Mouse (Mus musculus): ENCODE data around the gene 2200002J24Rik. TPM values are rescaled to one million over a fixed set of nuclear protein-coding genes. Genes with fewer than 3 reads are reported as not detected.

Gene 2200002J24Rik
- not detected for total RNA-seq (2021)

DNA sequence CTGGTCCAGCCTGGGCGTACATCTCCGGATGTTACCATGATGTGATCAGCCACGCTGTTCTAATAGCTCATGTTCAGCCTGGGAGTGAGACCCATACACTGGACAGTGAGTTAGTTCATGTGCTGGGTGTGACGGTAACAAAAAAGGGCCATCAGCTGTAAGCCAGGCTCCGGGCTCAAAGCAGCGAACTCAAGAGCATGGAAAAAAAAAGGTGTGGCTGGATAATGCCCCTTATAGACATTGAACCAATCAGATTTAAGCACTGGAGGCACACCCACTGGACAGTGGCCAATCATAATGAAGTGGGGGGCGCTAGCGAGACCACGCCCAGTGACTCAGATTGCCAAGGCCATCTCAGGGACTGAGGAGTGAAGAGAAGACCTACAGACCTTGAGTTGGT, at the start of gene 2200002J24Rik:
Gene 2200002J24Rik (plus strand): TSS at position 338 of the 400 bp plus-strand sequence.
- no peak for DNase-seq (ENCODE audit: extremely low spot score in 1 of 2, low spot score in 2 of 2)
- intact Hi-C loops (cut with DNase I): no loop called here

DNA sequence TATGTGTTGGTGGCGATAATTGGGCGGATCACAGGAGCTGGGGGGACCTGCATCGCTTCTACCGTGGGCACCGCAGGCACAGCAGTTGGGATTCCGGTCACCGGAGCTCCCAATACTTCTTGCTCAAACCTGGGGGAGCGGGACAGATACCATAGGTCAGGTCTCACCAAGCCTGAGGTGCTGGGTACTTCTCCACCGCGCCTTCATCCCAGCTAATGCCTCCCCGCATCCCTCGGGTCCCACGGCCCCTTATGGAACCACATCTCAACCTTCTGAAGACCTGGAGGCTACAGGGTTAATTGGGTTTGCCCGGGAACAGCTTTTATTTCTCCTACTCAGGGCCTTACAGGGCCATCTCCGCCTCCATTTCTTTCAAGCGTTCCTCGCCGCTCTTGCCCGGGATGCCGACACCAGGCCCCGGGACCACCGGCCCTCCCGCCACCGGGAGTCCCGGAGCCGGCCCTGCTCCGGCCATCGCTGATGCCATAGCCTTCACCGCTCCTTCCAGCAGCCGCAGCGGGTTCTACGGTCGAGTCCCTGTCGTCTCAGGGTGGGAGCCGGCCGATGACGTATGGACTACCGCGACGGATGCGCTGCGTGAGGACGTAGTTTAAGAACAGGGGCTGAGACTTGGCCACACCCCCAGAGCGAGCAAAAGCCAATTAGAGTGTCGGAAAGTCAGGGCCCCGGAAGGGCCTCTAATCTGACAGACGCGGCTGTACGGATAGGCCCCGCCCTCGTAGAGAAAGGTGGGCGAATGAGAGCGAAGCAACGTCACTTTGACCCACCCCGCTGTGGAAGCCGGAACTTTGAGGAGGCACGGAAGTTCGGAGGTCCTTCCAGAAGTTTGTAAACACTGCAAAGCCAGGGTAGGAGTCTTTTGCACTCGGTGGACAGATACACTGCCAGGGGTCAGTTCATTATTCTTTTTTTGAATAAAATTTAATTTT, 48.9 kb upstream of the 2200002J24Rik start, which contains the start of gene Rbm42:
Gene Rbm42 (minus strand): TSS at position 727 of the 950 bp plus-strand sequence.
- intact Hi-C loops (cut with DNase I): no loop called here
- peak; percentile 99 for DNase-seq (ENCODE audit: extremely low spot score in 1 of 2, low spot score in 2 of 2)

DNA sequence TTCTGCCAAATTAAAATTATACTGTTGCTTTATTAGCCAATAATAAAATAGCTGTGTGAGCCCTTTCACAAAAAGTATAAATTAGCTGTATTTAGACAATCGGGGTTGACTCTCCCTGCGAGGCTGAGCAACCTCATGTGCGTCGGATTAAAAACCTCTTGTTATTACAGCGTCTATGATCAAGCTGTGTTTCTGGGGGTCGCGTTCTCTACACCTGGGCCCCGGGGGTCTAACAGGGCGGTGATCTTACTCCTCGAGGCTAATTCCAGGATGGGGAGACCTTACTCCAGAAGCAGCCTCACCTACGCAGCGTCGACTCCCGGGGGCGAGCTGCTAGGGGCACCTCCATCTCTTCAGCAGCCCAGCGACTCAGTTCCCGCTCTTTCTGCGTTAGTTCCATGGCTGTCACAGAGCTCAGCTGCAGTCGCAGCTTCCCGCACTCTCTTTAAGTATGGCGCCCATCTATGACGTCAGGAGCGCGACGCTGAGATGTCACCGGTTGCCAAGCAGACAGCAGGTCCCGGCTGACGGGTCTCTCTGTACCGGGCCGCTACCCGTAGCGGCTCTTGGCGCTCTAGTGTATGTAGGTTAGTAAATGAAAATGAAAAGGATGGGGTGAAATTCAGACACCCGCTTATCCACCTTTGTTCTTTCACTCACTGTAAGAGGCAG, 34.1 kb upstream of the 2200002J24Rik start, which contains the start of gene Haus5:
Gene Haus5 (minus strand): TSS at position 466 of the 672 bp plus-strand sequence.
- intact Hi-C loops (cut with DNase I): loop anchor here (5.0 kb wide), 1 partner anchor 63 kb away; the partner anchor contains the start of gene Tmem147
- DNase-seq (ENCODE audit: extremely low spot score in 1 of 2, low spot score in 2 of 2): peak; percentile 92 to 93

DNA sequence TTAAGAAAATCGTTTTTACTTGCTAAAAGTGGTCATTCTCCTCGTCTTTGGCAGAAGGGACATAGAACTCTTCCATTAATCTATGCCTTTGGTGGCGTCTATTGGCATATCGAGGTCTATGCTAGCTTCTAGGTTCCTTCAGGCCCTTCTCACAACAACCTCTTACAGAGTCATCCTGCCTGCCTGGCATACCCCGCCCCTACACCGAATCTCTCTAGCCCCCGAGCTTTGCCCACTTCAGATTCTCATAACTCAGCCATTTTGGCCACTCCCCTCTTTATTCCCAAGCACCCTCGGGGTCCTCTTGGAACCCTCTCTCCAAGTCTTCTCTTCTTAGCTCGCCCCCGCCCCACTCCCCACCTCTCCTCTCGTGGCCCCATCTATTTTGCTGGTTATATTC, 33.4 kb upstream of the 2200002J24Rik start:
- no peak for DNase-seq (ENCODE audit: extremely low spot score in 1 of 2, low spot score in 2 of 2)
- intact Hi-C loops (cut with DNase I): no loop called here

DNA sequence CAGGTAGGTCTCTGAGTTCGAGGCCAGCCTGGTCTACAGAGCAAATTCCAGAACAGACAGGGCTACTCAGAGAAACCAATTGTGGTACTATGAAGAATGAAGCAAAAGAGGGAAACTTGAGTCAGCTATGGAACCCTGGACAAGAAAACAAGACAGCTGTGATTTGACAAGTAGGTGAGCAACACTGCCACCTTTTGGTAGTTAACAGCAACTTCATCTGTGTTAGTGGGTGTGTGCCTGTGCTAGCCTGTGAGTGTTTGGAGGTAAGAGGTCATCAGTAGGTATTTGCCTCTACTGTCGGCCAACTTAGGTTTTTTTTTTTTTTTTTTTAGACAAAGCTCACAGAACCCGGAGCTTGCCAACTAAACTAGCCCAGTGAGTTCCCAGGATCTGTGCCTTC, 29.5 kb upstream of the 2200002J24Rik start:
- intact Hi-C loops (cut with DNase I): no loop called here
- no peak for DNase-seq (ENCODE audit: extremely low spot score in 1 of 2, low spot score in 2 of 2)

DNA sequence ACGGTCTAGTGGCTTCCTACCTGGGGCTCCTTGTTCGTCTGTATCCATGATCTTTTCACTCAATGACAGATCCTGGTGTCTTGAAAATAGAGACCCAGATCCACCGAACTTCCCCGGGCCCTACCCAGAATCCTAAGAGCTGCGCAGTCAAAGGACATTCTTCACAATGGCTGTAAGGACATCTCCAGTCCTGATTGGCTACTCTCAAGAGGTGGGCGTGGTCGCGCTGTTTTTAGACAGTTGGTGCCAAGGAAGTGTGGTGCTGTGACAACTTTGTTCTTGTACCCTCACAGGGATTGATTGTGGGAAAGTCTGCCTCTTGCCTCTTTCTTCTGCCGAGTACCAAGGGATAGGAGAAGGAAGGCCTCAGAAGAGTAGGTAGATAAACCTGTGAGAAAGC, 27.2 kb upstream of the 2200002J24Rik start, which contains the start of gene Pmis2:
Gene Pmis2 (minus strand): TSS at position 126 of the 400 bp plus-strand sequence.
- no peak for DNase-seq (ENCODE audit: extremely low spot score in 1 of 2, low spot score in 2 of 2)
- intact Hi-C loops (cut with DNase I): loop anchor here (10.0 kb wide), 1 partner anchor 193 kb away; the partner anchor contains the start of gene Ffar1

DNA sequence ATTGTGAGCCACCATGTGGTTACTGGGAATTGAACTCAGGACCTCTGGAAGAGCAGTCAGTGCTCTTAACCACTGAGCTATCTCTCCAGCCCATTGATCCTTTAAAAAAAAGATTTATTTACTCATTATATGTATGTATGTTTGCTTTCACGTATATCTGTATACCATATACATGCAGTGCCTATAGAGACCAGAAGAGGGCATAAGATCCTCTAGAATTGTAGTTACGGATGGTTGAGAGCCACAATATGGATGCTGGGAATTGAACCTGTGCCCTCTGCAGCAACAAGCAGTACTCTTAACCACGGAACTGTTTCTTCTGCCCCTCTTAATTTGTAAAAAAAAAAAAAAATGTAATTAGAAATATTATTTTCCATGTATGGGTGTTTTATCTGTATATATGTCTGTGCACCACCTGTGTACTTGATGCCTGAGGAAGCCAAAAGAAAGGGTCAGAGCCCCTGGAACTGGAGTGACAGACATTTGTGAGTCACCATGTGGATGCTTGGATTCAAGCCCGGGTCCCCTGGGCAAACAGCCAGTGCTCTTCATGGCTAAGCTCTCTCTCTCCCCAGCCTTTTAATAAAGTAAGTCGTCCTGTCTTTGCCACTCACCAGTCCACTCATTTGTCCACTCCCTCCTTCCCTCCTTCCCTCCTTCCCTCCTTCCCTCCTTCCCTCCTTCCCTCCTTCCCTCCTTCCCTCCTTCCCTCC, 20.3 kb upstream of the 2200002J24Rik start:
- intact Hi-C loops (cut with DNase I): loop anchor here (10.0 kb wide), 1 partner anchor 186 kb away; the partner anchor contains the start of gene Ffar1
- no peak for DNase-seq (ENCODE audit: extremely low spot score in 1 of 2, low spot score in 2 of 2)

DNA sequence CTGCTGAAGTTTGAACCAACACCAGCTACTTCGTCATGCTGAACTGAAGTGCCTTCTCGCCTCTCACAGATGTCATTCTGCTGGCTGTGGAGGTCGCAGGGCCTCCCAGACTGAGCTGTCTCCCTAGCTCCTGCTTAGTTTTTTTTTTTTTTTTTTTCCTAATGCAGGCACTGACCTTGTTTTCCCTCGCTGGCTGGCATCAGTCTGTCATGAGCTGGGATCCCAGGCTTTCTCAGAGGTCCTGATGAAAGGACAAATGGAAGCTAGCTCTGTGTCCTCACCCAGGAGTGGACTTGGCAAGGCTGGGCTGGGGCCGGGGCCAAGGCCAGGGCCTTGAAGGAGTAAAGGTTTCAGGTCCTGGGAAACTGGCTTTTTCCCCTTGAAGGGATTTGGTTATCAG, 16.8 kb upstream of the 2200002J24Rik start:
- DNase-seq (ENCODE audit: extremely low spot score in 1 of 2, low spot score in 2 of 2): no peak
- intact Hi-C loops (cut with DNase I): no loop called here

DNA sequence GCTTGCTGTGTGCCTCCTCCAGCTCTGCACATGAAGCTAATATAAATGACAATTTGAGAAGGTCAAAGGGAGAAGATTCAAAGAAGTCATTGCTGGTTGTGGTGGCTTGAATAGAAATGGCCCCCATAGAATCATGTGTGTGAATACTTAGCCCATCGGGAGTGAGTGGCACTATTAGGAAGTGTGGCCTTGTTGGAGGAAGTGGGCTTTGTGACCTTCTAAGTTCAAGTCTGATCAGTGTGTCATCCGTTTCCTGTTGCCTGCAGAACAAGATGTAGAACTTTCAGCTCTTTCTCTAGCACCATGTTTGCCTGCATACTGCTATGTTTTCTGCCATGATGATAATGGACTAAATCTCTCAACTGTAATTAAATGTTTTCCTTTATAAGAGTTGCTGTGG, 15.3 kb upstream of the 2200002J24Rik start:
- DNase-seq (ENCODE audit: extremely low spot score in 1 of 2, low spot score in 2 of 2): no peak
- intact Hi-C loops (cut with DNase I): no loop called here

DNA sequence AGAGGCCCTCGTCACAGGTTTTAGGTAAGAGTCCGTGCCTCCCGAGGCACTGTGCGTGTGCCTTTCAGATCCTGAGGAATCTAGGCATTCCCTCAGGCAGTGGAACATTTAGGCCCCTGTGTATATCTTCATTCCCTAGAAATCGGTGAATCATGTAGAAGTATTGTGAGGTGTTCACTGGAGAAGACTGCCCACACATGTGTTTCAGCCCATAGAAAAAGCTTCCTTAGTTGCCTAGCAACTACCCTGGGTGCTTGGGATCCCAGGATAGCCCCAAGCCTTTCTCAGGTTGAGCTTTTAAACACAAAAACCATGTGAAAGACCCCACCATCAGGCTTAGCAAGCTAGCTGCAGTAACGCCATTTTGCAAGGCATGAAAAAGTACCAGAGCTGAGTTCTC, 10.4 kb upstream of the 2200002J24Rik start:
- intact Hi-C loops (cut with DNase I): no loop called here
- no peak for DNase-seq (ENCODE audit: extremely low spot score in 1 of 2, low spot score in 2 of 2)

DNA sequence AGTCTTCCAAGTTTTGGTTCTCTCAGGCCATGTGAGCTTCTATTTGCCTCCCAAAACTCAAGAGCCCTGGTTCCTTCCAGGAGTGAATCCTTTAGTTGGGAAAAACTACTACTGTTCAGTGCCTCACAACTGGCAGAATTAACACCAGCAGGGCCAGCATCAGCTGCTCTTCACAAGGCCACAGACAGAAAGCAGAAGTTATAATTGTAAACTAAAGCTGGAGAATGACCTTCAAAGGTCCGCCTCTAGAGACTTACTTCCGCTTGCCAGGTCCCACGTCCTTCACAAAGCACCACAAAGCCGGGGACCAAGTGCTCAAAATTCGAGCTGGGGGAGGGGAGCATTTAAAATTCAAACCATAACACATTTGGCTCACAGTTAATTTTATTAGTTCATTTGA, 625 bp upstream of the 2200002J24Rik start:
- DNase-seq (ENCODE audit: extremely low spot score in 1 of 2, low spot score in 2 of 2): no peak
- intact Hi-C loops (cut with DNase I): no loop called here

DNA sequence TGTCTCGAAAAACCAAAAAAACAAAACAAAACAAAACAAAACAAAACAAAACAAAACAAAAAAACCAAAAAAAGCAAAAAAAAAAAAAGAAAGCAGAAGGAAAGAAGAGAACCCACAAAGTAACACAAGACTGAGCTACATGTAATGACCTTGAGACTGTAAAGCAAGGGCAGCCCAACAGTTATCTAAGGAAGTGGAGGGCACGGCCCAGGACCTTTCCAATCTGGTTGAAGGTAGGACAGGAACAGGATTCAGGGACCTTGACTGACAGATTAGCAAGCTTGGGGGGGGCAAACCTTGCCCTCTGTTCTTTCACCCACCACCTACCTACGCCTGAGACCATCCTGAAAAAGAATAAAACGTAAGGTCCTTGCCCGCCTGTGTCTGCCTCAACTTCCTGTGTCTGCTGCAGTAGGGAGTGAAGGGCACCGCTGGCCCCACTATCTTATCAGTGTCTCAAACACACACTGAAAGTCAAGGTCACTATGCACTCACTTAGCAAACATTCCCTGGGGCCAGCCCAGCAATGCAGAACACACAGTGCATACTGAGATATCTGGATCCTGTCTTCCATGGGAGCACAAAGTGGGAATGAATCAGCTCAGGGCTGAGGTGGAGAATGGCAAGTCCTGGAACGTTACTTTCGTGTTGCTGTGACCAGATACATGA, 7.6 kb downstream of the 2200002J24Rik start:
- intact Hi-C loops (cut with DNase I): no loop called here

DNA sequence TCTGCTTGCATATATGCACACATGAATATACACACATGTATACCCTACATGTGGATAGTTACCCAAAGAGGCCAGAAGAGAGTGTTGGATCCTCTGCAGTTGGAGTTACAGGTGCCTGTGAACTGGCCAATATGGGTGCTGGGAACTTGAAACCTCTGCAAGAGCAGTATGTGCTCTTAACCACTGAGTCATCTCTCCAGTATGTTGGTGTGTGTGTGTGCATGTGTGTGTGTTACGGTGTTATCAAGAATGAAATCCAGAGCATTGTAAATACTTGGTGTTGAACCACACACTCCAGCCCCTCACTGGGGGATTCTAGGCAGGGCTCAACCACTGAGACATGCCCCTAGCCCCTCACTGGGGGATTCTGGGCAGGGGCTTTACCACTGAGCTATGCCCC, 8.7 kb downstream of the 2200002J24Rik start:
- DNase-seq (ENCODE audit: extremely low spot score in 1 of 2, low spot score in 2 of 2): no peak

More for the DNA sequence above, 7.6 kb downstream of the 2200002J24Rik start:
- DNase-seq (ENCODE audit: extremely low spot score in 1 of 2, low spot score in 2 of 2): no peak

DNA sequence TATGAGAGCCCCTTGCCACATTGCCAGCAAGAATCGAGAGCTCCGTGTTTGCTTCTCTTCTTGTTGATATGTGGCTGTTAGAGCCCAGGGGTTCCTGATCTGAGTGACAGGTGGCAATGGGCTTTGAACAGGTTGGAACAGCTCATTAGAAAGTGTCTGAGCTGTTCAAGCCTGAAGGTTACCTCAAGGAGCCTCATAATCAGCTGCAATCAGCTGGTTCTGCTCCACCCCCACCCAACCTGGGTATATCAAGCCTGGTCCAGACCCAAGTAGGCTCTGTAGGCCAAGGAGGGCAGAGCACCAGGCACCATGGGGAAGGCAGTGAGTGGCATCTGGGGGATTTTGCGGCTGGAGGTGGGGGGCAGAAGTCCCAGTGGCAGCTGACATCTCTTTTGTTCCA, 13.2 kb downstream of the 2200002J24Rik start, which contains the start of gene Atp4a:
Gene Atp4a (plus strand): TSS at position 268 of the 400 bp plus-strand sequence.
- DNase-seq (ENCODE audit: extremely low spot score in 1 of 2, low spot score in 2 of 2): no peak
- intact Hi-C loops (cut with DNase I): no loop called here

More for the DNA sequence above, 8.7 kb downstream of the 2200002J24Rik start:
- intact Hi-C loops (cut with DNase I): no loop called here

DNA sequence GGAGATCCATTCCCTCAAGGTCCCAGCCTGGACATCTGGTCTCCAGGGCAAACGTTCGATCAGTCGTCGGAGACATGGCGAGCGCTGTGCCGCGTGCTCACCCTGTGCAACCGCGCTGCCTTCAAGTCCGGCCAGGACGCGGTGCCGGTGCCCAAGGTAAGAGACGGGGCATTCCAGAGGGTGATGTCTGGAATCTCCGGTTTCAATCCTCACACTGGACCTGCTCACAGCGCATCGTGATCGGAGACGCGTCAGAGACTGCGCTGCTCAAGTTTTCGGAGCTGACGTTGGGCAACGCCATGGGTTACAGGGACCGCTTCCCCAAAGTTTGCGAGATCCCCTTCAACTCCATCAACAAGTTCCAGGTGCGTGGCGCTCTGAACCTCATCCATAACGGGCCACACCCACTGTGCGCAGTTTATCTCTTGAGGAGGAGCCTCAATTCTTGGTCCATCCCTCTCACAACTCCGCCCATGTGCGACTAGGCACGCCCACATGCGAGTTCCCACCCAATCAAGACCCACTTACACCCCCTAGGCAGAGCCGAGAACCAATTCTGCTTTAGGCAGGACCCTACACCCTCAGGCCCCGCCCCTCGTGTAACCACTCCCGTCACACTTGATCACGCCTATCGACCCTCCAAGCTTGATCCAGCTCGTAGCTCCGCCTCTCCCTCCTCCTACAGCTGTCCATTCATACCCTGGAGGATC, 18.4 kb downstream of the 2200002J24Rik start:
- intact Hi-C loops (cut with DNase I): no loop called here
- peak; percentile 63 to 83 for DNase-seq (ENCODE audit: extremely low spot score in 1 of 2, low spot score in 2 of 2)

DNA sequence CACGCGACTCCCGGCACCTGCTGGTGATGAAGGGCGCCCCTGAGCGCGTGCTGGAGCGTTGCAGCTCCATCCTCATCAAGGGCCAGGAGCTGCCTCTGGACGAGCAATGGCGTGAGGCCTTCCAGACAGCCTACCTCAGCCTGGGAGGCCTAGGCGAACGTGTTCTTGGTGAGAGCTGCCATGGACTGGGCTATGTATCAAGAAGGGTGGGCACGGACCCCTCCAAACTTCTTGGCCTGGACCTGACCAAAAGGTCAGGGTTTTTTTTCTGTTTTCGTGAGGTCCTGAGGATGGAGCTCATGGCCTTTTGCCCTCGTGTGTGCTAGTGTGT, 19.0 kb downstream of the 2200002J24Rik start:
- no peak for DNase-seq (ENCODE audit: extremely low spot score in 1 of 2, low spot score in 2 of 2)
- intact Hi-C loops (cut with DNase I): no loop called here

DNA sequence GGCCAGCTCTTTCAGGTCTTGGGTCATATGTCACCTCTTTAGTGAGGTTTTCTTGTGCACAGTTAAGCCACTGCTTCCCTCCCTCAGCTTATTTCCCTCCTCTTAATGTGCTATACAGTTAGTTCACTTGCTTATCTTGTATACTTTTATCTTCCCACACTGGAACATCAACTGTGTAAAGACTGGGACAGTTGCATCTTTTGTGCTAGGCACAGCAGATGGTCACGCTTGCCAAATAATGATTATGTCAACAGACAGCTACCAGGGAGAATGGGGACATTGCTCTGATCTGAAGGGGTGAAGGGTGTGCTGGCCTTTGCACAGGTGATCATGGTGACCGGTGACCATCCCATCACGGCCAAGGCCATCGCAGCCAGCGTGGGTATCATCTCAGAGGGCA, 20.9 kb downstream of the 2200002J24Rik start:
- intact Hi-C loops (cut with DNase I): no loop called here
- DNase-seq (ENCODE audit: extremely low spot score in 1 of 2, low spot score in 2 of 2): no peak

DNA sequence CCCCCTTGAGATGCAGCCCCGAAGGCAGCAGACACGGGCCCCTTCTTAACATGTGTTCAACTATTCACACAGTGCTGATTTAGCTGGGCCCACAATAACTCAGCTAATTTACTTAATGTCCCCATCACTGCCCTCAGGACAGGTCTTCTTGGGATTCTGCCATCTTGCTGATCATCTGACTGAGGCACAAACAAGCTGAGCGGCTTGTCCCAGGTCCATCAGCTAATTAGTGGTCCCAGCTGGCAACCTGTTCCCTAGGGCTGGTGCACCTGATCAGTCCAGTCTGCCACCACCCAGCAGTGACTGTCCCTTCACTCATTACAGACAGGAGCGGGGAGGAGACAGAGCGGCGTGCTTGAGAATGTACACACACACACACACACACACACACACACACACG, 22.6 kb downstream of the 2200002J24Rik start:
- intact Hi-C loops (cut with DNase I): no loop called here
- no peak for DNase-seq (ENCODE audit: extremely low spot score in 1 of 2, low spot score in 2 of 2)

Data from left cerebral cortex, postnatal 10 days (tissue).